Mouse (Mus musculus): Measurements from ENCODE around the gene Pirt. TPM values are rescaled to one million over a fixed set of nuclear protein-coding genes. Genes with fewer than 3 reads are reported as not detected.

The Pirt gene
- polyA plus RNA-seq, 1 experiment, result not detected

DNA sequence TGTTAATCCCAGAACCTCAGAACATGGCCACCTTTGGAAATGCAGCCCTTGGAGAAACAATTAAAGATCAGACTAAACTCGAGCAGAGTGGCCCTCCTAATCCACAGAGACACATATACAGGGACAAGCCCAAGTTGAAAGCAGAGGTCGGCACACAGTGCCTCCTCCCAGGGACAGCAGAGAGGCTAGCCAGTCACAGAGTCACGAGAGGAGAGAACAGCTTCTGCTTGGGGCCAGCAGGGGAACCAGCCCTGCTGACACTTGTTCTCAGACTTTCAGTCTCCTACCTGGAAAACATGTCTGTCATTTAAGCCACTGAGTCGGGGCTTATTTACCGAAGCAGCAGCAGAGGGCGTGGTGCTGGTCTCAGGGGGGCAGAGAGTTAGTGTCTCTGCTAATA lies 34.7 kb downstream of the Pirt start:
- no peaks in the 10 kb centered on the region for H3K4me1 ChIP-seq (ENCODE audit: control insufficient read depth, insufficient read depth, low read length)
- H3K27me3 ChIP-seq (ENCODE audit: control insufficient read depth, insufficient read depth, low read length), result no peaks in the 10 kb centered on the region
- no peaks in the 10 kb centered on the region for H3K36me3 ChIP-seq (ENCODE audit: control insufficient read depth, insufficient read depth, low read length)
- H3K27ac ChIP-seq (ENCODE audit: control insufficient read depth, insufficient read depth, low read depth, low read length), result no peak overlapping the region
- no peak for TF ChIP-seq POLR2A (IDR thresholded peaks at IDR 0.05; ENCODE audit: control insufficient read depth, low read depth, low read length)
- TF ChIP-seq CTCF (IDR thresholded peaks at IDR 0.05; ENCODE audit: control insufficient read depth, insufficient read depth, insufficient replicate concordance, low read depth, low read length), result no peak
- H3K4me3 ChIP-seq (ENCODE audit: control insufficient read depth, low read depth, low read length), result no peak overlapping the region

DNA sequence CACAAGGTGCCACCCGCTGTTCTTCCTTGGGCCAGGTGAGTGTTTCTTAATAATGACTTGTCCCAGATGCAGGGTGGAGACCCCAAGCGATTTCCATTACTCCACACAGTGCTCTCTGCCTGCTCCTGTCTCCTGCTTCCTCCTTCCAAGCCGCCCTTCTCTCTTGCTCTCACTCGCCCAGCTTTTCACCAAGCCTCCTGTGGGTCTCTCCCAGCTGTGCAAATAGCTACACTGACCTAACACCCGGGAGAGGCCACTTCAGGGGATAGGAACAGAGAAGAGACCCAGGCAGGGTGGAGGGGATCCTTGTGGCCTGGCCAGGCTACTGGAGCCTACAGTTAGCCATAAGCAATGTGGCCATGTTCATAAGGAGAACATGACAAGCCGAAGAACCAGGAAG lies 35.1 kb downstream of the Pirt start:
- H3K4me1 ChIP-seq (ENCODE audit: control insufficient read depth, insufficient read depth, low read length), result no peaks in the 10 kb centered on the region
- no peak overlapping the region for H3K4me3 ChIP-seq (ENCODE audit: control insufficient read depth, low read depth, low read length)
- H3K27ac ChIP-seq (ENCODE audit: control insufficient read depth, insufficient read depth, low read depth, low read length), result no peak overlapping the region
- H3K27me3 ChIP-seq (ENCODE audit: control insufficient read depth, insufficient read depth, low read length), result no peaks in the 10 kb centered on the region
- no peak for TF ChIP-seq CTCF (IDR thresholded peaks at IDR 0.05; ENCODE audit: control insufficient read depth, insufficient read depth, insufficient replicate concordance, low read depth, low read length)
- TF ChIP-seq POLR2A (IDR thresholded peaks at IDR 0.05; ENCODE audit: control insufficient read depth, low read depth, low read length), result no peak
- no peaks in the 10 kb centered on the region for H3K36me3 ChIP-seq (ENCODE audit: control insufficient read depth, insufficient read depth, low read length)

DNA sequence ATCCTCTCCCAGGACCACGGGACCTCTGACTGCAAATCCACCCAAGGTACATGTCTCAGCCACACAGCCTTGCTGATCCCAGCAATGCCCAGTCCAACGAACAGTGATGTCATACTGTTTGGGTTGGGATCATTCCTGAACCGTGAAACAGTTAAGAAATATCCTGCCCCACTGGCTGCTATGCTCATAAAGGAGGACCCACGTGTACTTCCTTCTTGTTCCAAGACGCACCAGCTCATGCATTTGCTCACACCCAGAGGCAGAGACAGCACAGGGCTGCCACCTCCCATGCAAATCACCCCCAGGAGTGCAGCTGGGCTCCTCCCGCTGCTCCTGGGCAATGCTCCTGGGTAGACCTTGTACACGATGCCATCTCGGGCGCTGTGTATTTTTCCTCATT lies 44.5 kb downstream of the Pirt start, which contains the start of gene Tmem238l:
Tmem238l (plus strand) TSS at position 336 of the 400 bp plus-strand sequence.
- no peaks in the 10 kb centered on the region for H3K4me1 ChIP-seq (ENCODE audit: control insufficient read depth, insufficient read depth, low read length)
- no peak within 1 kb of the TSS for H3K4me3 ChIP-seq (ENCODE audit: control insufficient read depth, low read depth, low read length)
- H3K36me3 ChIP-seq (ENCODE audit: control insufficient read depth, insufficient read depth, low read length), result no peaks in the 10 kb centered on the region
- H3K27ac ChIP-seq (ENCODE audit: control insufficient read depth, insufficient read depth, low read depth, low read length), result no peak within 1 kb of the TSS
- no peak for TF ChIP-seq CTCF (IDR thresholded peaks at IDR 0.05; ENCODE audit: control insufficient read depth, insufficient read depth, insufficient replicate concordance, low read depth, low read length)
- no peak for TF ChIP-seq POLR2A (IDR thresholded peaks at IDR 0.05; ENCODE audit: control insufficient read depth, low read depth, low read length)
- H3K27me3 ChIP-seq (ENCODE audit: control insufficient read depth, insufficient read depth, low read length), result no peaks in the 10 kb centered on the region

DNA sequence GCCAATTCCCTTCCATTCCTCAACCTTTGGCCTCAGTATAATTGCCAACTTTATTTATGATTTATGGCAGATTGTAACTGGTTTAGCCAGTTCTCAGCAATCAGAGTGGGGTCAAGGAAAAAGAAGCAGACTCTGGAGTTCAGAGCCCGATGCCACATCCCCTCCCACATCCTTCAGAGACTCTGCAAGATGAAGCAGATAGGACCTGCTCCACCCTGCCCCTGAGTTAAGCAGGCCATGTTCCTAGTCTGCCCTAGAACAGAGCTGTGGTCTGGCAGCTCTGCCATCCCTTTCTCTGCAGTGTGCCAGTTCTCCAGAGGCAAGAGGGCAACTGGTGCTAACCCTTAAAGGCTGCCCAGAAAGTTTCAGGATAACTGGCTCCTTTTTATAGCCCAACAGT lies 49.0 kb downstream of the Pirt start:
- H3K36me3 ChIP-seq (ENCODE audit: control insufficient read depth, insufficient read depth, low read length), result no peaks in the 10 kb centered on the region
- no peak for TF ChIP-seq POLR2A (IDR thresholded peaks at IDR 0.05; ENCODE audit: control insufficient read depth, low read depth, low read length)
- no peak for TF ChIP-seq CTCF (IDR thresholded peaks at IDR 0.05; ENCODE audit: control insufficient read depth, insufficient read depth, insufficient replicate concordance, low read depth, low read length)
- H3K4me1 ChIP-seq (ENCODE audit: control insufficient read depth, insufficient read depth, low read length), result no peaks in the 10 kb centered on the region
- H3K27ac ChIP-seq (ENCODE audit: control insufficient read depth, insufficient read depth, low read depth, low read length), result no peak overlapping the region
- no peak overlapping the region for H3K4me3 ChIP-seq (ENCODE audit: control insufficient read depth, low read depth, low read length)
- H3K27me3 ChIP-seq (ENCODE audit: control insufficient read depth, insufficient read depth, low read length), result no peaks in the 10 kb centered on the region

GRCm38 (mm10) chr11:66961447-66962176 lies 49.8 kb downstream of the Pirt start:
- H3K27ac ChIP-seq (ENCODE audit: control insufficient read depth, insufficient read depth, low read depth, low read length), result no peak overlapping the region
- TF ChIP-seq CTCF (IDR thresholded peaks at IDR 0.05; ENCODE audit: control insufficient read depth, insufficient read depth, insufficient replicate concordance, low read depth, low read length) (no peak), POLR2A (IDR thresholded peaks at IDR 0.05; ENCODE audit: control insufficient read depth, low read depth, low read length) (no peak)

DNA sequence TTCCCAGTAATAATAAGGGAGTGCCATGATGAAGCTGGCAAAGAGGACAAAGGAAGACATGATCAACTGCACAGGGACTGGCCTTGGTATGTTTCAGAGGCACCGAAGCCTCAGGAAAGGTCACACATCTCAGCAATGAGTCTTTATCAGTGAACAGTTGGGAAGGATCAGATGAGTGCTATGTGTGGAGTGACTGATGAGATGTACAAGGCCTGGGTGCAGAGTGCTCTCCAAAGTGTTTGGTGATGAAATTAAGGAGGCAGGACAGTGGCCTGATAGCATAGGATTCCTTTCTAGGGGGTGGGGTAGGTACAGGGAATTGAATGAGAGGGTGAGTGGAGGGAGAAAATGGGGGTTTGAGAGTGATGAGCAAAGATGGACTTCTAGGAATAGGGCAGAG lies 51.7 kb downstream of the Pirt start:
- no peaks in the 10 kb centered on the region for H3K4me1 ChIP-seq (ENCODE audit: control insufficient read depth, insufficient read depth, low read length)

More at GRCm38 (mm10) chr11:66961447-66962176, 49.8 kb downstream of the Pirt start:
- Histone ChIP-seq H3K27me3 (ENCODE audit: control insufficient read depth, insufficient read depth, low read length) (no peaks in the 10 kb centered on the region), H3K36me3 (ENCODE audit: control insufficient read depth, insufficient read depth, low read length) (no peaks in the 10 kb centered on the region), H3K4me3 (ENCODE audit: control insufficient read depth, low read depth, low read length) (no peak overlapping the region), H3K4me1 (ENCODE audit: control insufficient read depth, insufficient read depth, low read length) (no peaks in the 10 kb centered on the region)

GRCm38 (mm10) chr11:66966500-66967116 lies 54.8 kb downstream of the Pirt start:
- Histone ChIP-seq H3K4me3 (ENCODE audit: control insufficient read depth, low read depth, low read length) (no peak overlapping the region), H3K36me3 (ENCODE audit: control insufficient read depth, insufficient read depth, low read length) (no peaks in the 10 kb centered on the region), H3K27ac (ENCODE audit: control insufficient read depth, insufficient read depth, low read depth, low read length) (no peak overlapping the region), H3K4me1 (ENCODE audit: control insufficient read depth, insufficient read depth, low read length) (no peaks in the 10 kb centered on the region), H3K27me3 (ENCODE audit: control insufficient read depth, insufficient read depth, low read length) (no peaks in the 10 kb centered on the region)
- TF ChIP-seq CTCF (IDR thresholded peaks at IDR 0.05; ENCODE audit: control insufficient read depth, insufficient read depth, insufficient replicate concordance, low read depth, low read length), result no peak
- no peak for TF ChIP-seq POLR2A (IDR thresholded peaks at IDR 0.05; ENCODE audit: control insufficient read depth, low read depth, low read length)

More for the DNA sequence above, 51.7 kb downstream of the Pirt start:
- TF ChIP-seq POLR2A (IDR thresholded peaks at IDR 0.05; ENCODE audit: control insufficient read depth, low read depth, low read length), result no peak
- TF ChIP-seq CTCF (IDR thresholded peaks at IDR 0.05; ENCODE audit: control insufficient read depth, insufficient read depth, insufficient replicate concordance, low read depth, low read length), result no peak
- H3K36me3 ChIP-seq (ENCODE audit: control insufficient read depth, insufficient read depth, low read length), result no peaks in the 10 kb centered on the region
- H3K27me3 ChIP-seq (ENCODE audit: control insufficient read depth, insufficient read depth, low read length), result no peaks in the 10 kb centered on the region
- H3K4me3 ChIP-seq (ENCODE audit: control insufficient read depth, low read depth, low read length), result no peak overlapping the region
- no peak overlapping the region for H3K27ac ChIP-seq (ENCODE audit: control insufficient read depth, insufficient read depth, low read depth, low read length)
